Mouse (Mus musculus): ENCODE measurements around the gene Tpcn1.

DNA sequence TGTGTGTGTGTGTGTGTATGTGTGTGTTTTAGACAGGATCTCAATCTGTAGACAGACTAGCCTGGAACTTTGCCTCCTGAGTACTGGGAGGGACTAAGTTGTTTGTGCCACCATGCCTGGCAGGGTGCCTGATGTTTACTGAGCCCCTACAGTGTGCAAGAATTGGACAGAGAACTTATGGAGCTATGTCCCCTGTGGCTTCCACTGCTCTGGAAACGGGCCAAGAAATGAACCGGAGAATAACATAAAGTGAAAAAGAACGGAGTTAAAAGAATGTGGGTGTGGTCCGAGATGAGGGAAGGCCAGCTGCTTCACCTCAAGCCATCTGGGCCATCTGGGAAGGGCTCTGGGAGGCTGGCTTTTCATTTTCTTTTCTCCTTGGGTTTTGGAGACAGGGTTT, 73.7 kb downstream of the Tpcn1 start:
- TF ChIP-seq POLR2A (IDR thresholded peaks at IDR 0.05; ENCODE audit: borderline replicate concordance, low read depth, low read length) (no peak), CTCF (IDR thresholded peaks at IDR 0.05; ENCODE audit: low read depth, low read length) (no peak)
